Mouse (Mus musculus): ENCODE results near the gene Zdhhc24. TPM values are rescaled to one million over a fixed set of nuclear protein-coding genes. Genes with fewer than 3 reads are reported as not detected.

Zdhhc24 gene
- polyA plus RNA-seq, 1 experiment from 2014 or later: 24.1 TPM

DNA sequence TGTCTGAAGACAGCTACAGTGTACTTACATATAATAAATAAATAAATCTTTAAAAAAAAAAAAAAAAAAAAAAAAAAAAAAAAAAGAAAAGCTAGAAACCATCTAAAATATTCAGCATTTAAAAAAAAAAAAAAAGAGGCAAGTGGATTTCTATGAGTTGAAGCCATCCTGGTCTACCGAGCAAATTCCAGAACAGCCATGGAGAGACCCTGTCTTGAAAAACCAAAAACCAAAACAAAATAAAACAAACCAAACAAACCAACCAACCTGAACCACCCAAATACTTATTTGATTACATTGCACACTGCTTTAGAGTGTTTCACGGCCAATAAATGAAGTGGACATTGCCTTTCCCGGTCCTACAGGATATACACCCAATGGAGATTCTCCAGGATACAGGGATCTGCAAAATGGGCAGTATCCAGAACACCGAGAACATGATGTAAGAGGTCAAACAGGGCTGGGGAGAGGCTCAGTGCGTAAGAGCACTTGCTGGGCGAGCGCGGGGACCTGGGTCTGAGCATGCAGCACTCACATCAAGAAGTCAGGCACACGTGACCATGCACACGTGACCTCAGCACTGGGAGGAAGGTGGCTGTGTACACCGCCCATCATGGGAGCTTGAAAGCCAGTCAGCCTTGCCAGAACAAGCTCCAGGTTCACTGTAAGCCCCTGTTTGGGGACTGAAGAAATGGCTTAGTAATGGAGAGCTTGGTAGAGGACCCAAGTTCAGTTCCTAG lies 46.8 kb downstream of the Zdhhc24 start:
- H3K9ac ChIP-seq (replicated peaks): no peak overlapping the region
- H3K9me3 ChIP-seq: no peaks in the 10 kb centered on the region
- no peaks in the 10 kb centered on the region for H3K27me3 ChIP-seq
- ATAC-seq: no peak
- H3K36me3 ChIP-seq: peaks cover 61% of the 10 kb centered on the region
- H3K4me3 ChIP-seq (replicated peaks): no peak overlapping the region
- H3K4me1 ChIP-seq (replicated peaks): peaks cover 24% of the 10 kb centered on the region
- H3K27ac ChIP-seq: no peak overlapping the region
- H3K4me2 ChIP-seq (replicated peaks): 0 out of 2 replicates have a peak overlapping the region, but pooled peaks have one; percentile 9
- 96% methylated on average over 11 of the region's 11 CpGs for WGBS

DNA sequence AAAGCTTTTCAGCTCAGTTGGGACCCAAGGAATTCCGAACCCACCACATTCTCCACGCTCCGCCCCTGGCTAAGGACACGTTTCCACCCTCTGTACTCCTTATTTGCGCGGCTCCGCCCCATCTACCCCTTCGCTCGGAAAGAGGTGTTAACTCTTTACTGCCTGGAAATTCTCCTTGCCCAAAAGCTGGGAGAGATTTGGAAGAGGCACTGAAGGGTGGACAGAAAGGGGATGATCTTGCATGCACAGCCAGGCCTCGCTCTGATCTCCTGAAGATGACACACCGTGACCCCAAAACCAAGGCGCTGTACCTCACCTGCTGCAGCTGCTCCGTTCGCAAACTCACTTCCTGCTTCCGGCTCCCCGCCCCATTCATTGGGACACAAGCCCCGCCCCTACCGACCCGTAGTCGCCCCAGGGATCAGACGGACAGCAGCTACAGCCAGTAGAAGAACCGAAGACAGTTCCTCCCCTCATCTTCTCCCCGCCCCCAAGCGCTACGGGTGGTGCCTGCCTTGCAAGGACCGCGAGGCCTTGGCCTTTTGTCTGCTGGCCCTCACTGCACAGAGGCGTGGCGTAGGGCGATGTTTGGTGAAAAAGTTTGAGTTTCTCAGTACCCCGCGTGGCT lies 49.5 kb downstream of the Zdhhc24 start, which contains the start of gene Dpp3:
Dpp3 (minus strand) TSS at position 384 of the 628 bp plus-strand sequence.
- peak within 1 kb of the TSS; percentile 77 for H3K4me2 ChIP-seq (replicated peaks)

DNA sequence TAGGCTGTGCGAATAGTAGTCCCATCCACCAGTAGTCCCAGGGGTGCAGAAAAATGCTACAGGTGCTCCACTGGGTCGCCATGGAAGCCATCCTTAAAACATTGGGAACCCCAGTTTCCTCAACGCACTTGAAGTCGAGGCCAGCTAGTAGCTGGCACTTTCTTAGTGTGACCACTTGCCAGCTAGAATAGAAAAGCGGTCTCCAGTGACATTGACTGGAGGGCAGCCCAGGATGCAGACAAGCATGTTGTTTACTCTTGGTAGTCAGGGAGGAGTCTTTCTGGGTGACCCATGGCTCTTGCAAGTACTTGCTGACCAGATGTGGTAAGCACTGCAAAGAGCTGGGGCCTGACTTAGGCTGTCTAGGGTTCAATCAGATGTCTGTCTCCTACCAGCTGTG lies 50.3 kb downstream of the Zdhhc24 start:
- 62% methylated on average over 5 of the region's 5 CpGs for WGBS
- peak overlapping the region; percentile 77 for H3K4me2 ChIP-seq (replicated peaks)
- H3K4me3 ChIP-seq (replicated peaks): peak overlapping the region; percentile 68
- H3K27ac ChIP-seq: peak overlapping the region; percentile 74
- no peaks in the 10 kb centered on the region for H3K27me3 ChIP-seq
- H3K36me3 ChIP-seq: peaks cover 41% of the 10 kb centered on the region
- peak; percentile 41 for ATAC-seq
- H3K9ac ChIP-seq (replicated peaks): peak overlapping the region; percentile 68
- H3K4me1 ChIP-seq (replicated peaks): peaks cover 24% of the 10 kb centered on the region
- H3K9me3 ChIP-seq: no peaks in the 10 kb centered on the region

More for the DNA sequence above, 49.5 kb downstream of the Zdhhc24 start, which contains the start of gene Dpp3:
- peaks cover 24% of the 10 kb centered on the region for H3K4me1 ChIP-seq (replicated peaks)
- H3K36me3 ChIP-seq: peaks cover 44% of the 10 kb centered on the region
- under 1% methylated on average over 32 of the region's 32 CpGs for WGBS
- no peaks in the 10 kb centered on the region for H3K27me3 ChIP-seq
- H3K27ac ChIP-seq: peak within 1 kb of the TSS; percentile 74
- peak within 1 kb of the TSS; percentile 68 for H3K4me3 ChIP-seq (replicated peaks)
- no peaks in the 10 kb centered on the region for H3K9me3 ChIP-seq
- H3K9ac ChIP-seq (replicated peaks): peak within 1 kb of the TSS; percentile 68
- ATAC-seq: peak; percentile 98

Other genes with a start within 250 kb of the Zdhhc24 start
- gene Gm960, start 180.0 kb upstream of the Zdhhc24 start, polyA plus RNA-seq (2015; fragmentation: Nextera tagmentation; extraction: Ambion mirVana): 3.8 and 5.0 TPM in 2 replicates
- 29.8 and 31.9 TPM in 2 replicates for gene Sptbn2, start 167.5 kb upstream of the Zdhhc24 start, polyA plus RNA-seq (2015; fragmentation: Nextera tagmentation; extraction: Ambion mirVana)
- 220 TPM in 2 replicates for gene Rbm4b, start 122.2 kb upstream of the Zdhhc24 start, polyA plus RNA-seq (2015; fragmentation: Nextera tagmentation; extraction: Ambion mirVana)
- gene Rbm4, start 84.8 kb upstream of the Zdhhc24 start, polyA plus RNA-seq (2015; fragmentation: Nextera tagmentation; extraction: Ambion mirVana): 117 and 126 TPM in 2 replicates
- gene Gm21992, start 67.1 kb upstream of the Zdhhc24 start, polyA plus RNA-seq (2015; fragmentation: Nextera tagmentation; extraction: Ambion mirVana): 30.9 and 33.4 TPM in 2 replicates
- gene Rbm14, start 67.0 kb upstream of the Zdhhc24 start, polyA plus RNA-seq (2015; fragmentation: Nextera tagmentation; extraction: Ambion mirVana): 74.8 and 82.3 TPM in 2 replicates
- gene Ccs, start 39.3 kb upstream of the Zdhhc24 start, polyA plus RNA-seq (2015; fragmentation: Nextera tagmentation; extraction: Ambion mirVana): 37.9 and 40.2 TPM in 2 replicates
- 0.30 and 0.36 TPM in 2 replicates for gene Ccdc87, start 39.3 kb upstream of the Zdhhc24 start, polyA plus RNA-seq (2015; fragmentation: Nextera tagmentation; extraction: Ambion mirVana)
- 59.0 and 67.5 TPM in 2 replicates for gene Ctsf, start 23.5 kb upstream of the Zdhhc24 start, polyA plus RNA-seq (2015; fragmentation: Nextera tagmentation; extraction: Ambion mirVana)
- 1.2 and 1.4 TPM in 2 replicates for gene Actn3, start 759 bp upstream of the Zdhhc24 start, polyA plus RNA-seq (2015; fragmentation: Nextera tagmentation; extraction: Ambion mirVana)
- 12.6 and 12.8 TPM in 2 replicates for gene Bbs1, start 28.0 kb downstream of the Zdhhc24 start, polyA plus RNA-seq (2015; fragmentation: Nextera tagmentation; extraction: Ambion mirVana)
- 143 TPM in 2 replicates for gene Dpp3, start 49.6 kb downstream of the Zdhhc24 start, polyA plus RNA-seq (2015; fragmentation: Nextera tagmentation; extraction: Ambion mirVana)
- gene Peli3, start 64.5 kb downstream of the Zdhhc24 start, polyA plus RNA-seq (2015; fragmentation: Nextera tagmentation; extraction: Ambion mirVana): 8.8 and 10.8 TPM in 2 replicates
- 111 and 113 TPM in 2 replicates for gene Mrpl11, start 83.5 kb downstream of the Zdhhc24 start, polyA plus RNA-seq (2015; fragmentation: Nextera tagmentation; extraction: Ambion mirVana)
- gene Npas4, start 111.6 kb downstream of the Zdhhc24 start, polyA plus RNA-seq (2015; fragmentation: Nextera tagmentation; extraction: Ambion mirVana): 0.31 and 0.32 TPM in 2 replicates
- gene Slc29a2, start 145.2 kb downstream of the Zdhhc24 start, polyA plus RNA-seq (2015; fragmentation: Nextera tagmentation; extraction: Ambion mirVana): 7.8 TPM in 2 replicates
- 52.9 and 54.3 TPM in 2 replicates for gene B4gat1, start 160.2 kb downstream of the Zdhhc24 start, polyA plus RNA-seq (2015; fragmentation: Nextera tagmentation; extraction: Ambion mirVana)
- 3.9 and 4.3 TPM in 2 replicates for gene AC124502.3, start 160.2 kb downstream of the Zdhhc24 start, polyA plus RNA-seq (2015; fragmentation: Nextera tagmentation; extraction: Ambion mirVana)
- gene Brms1, start 162.7 kb downstream of the Zdhhc24 start, polyA plus RNA-seq (2015; fragmentation: Nextera tagmentation; extraction: Ambion mirVana): 52.6 and 58.9 TPM in 2 replicates
- gene Rin1, start 171.8 kb downstream of the Zdhhc24 start, polyA plus RNA-seq (2015; fragmentation: Nextera tagmentation; extraction: Ambion mirVana): 1.3 and 2.1 TPM in 2 replicates
- gene Cd248, start 189.4 kb downstream of the Zdhhc24 start, polyA plus RNA-seq (2015; fragmentation: Nextera tagmentation; extraction: Ambion mirVana): 11.0 and 15.2 TPM in 2 replicates
- 3.7 and 4.4 TPM in 2 replicates for gene Tmem151a, start 206.9 kb downstream of the Zdhhc24 start, polyA plus RNA-seq (2015; fragmentation: Nextera tagmentation; extraction: Ambion mirVana)
- 57.1 and 59.0 TPM in 2 replicates for gene Yif1a, start 209.9 kb downstream of the Zdhhc24 start, polyA plus RNA-seq (2015; fragmentation: Nextera tagmentation; extraction: Ambion mirVana)
- 321 and 357 TPM in 2 replicates for gene Cnih2, start 219.9 kb downstream of the Zdhhc24 start, polyA plus RNA-seq (2015; fragmentation: Nextera tagmentation; extraction: Ambion mirVana)
- 238 and 242 TPM in 2 replicates for gene Rab1b, start 228.4 kb downstream of the Zdhhc24 start, polyA plus RNA-seq (2015; fragmentation: Nextera tagmentation; extraction: Ambion mirVana)
- 63.1 and 69.0 TPM in 2 replicates for gene Klc2, start 239.9 kb downstream of the Zdhhc24 start, polyA plus RNA-seq (2015; fragmentation: Nextera tagmentation; extraction: Ambion mirVana)